Mouse (Mus musculus) hindbrain, embryonic 13.5 days (tissue): ENCODE data around the gene Abcf1. TPM values are rescaled to one million over a fixed set of nuclear protein-coding genes. Genes with fewer than 3 reads are reported as not detected.
A peak's percentile ranks its signal among the peaks of the same experiment; 100 is the strongest.

Experiments
- ATAC-seq: fragments of 200-750 bp; cut with Nextera tagmentation; 2 replicates; pipeline ENCODE4 v1.8.0; 2017; ENCODE audit warnings: moderate TSS enrichment; ENCODE audit not compliant: low FRiP score
- H3K27ac ChIP-seq: fragments of 300-500 bp; sonication (generic); 2 replicates; pipeline ENCODE4 v1.5.1; 2015; ENCODE audit warnings: inconsistent platforms, mild to moderate bottlenecking, moderate library complexity
- H3K27me3 ChIP-seq: fragments of 300-500 bp; sonication (generic); 2 replicates; pipeline ENCODE4 v1.6.1; 2015; ENCODE audit warnings: mild to moderate bottlenecking, inconsistent platforms
- H3K36me3 ChIP-seq: fragments of 300-500 bp; sonication (generic); 2 replicates; pipeline ENCODE4 v1.6.1; 2015; ENCODE audit warnings: mild to moderate bottlenecking, inconsistent platforms
- H3K4me1 ChIP-seq: fragments of 300-500 bp; sonication (generic); replicated peaks from 2 replicates; pipeline ENCODE4 v1.6.1; 2015; ENCODE audit warnings: inconsistent platforms
- H3K4me2 ChIP-seq: fragments of 300-500 bp; sonication (generic); 2 replicates; pipeline ENCODE4 v1.6.1; 2015; ENCODE audit warnings: inconsistent platforms, mild to moderate bottlenecking, moderate library complexity
- H3K4me3 ChIP-seq: fragments of 300-500 bp; sonication (generic); 2 replicates; pipeline ENCODE4 v1.5.1; 2015; ENCODE audit warnings: mild to moderate bottlenecking, inconsistent platforms
- H3K9ac ChIP-seq: fragments of 300-500 bp; sonication (generic); 2 replicates; pipeline ENCODE4 v1.6.1; 2015; ENCODE audit warnings: mild to moderate bottlenecking, inconsistent platforms
- H3K9me3 ChIP-seq: fragments of 300-500 bp; sonication (generic); 2 replicates; pipeline ENCODE4 v1.6.1; 2016; ENCODE audit warnings: inconsistent platforms
- WGBS: fragments of 180-500 bp; shearing (Covaris S2); methylation state at CpG from one replicate; pipeline ENCODE4 v1.1.7; 2015; 5-methylcytosine and 5-hydroxymethylcytosine counted together
- polyA plus RNA-seq: library from polyadenylated mRNA; unstranded; fragments of >200 nt; fragmentation: Nextera tagmentation; extraction: Ambion mirVana; gene quantifications from 2 replicates; pipeline ENCODE4 v1.2.1, GENCODE M21; 2015

Gene Abcf1
- polyA plus RNA-seq, 1 experiment from 2014 or later, result 103 TPM

DNA sequence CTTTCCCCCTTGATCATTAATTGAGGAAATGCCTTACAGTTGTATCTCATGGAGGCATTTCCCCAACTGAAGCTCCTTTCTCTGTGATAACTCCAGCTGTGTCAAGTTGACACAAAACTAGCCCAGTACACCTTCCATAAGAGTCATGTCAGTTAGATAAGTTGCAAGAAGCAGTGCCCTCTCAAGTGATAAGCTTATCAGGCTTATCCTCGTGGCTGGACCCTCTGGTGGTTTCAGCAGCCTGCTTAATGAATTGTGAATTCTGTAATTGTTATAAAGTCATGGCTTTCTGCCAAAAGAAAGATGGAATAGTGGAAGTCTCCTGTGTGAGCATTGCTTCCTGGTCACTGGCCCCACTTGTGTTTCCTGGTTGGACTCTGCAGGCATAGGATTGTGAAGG is 42.1 kb downstream of the Abcf1 start:
- Histone ChIP-seq H3K4me1 (peaks cover 5% of the 10 kb centered on the region), H3K36me3 (peaks cover 79% of the 10 kb centered on the region), H3K9ac (no peak overlapping the region), H3K9me3 (no peaks in the 10 kb centered on the region), H3K4me2 (no peak overlapping the region), H3K4me3 (no peak overlapping the region), H3K27ac (no peak overlapping the region), H3K27me3 (no peaks in the 10 kb centered on the region)
- no peak for ATAC-seq
- 75% methylated on average over 1 of the region's 1 CpGs for WGBS

DNA sequence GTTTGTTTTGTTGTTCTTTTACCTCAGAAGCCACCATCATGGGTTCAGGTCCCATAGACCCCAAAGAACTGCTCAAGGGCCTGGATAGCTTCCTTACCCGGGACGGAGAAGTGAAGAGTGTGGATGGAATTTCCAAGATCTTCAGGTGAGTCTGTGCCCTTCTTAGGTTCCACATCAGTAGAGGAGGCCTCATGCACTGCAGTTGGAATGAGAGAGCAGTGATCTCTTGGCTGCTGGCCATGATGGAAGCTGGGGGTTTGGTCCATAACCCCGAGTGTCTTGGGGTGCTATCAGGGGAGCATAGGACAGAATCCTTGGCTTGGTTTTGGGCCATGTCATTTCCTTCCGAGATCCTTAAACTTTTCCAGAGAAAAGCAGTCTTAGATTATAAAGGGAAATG is 46.3 kb downstream of the Abcf1 start:
- Histone ChIP-seq H3K9me3 (no peaks in the 10 kb centered on the region), H3K27me3 (no peaks in the 10 kb centered on the region), H3K27ac (no peak overlapping the region; the same call in 1 of the 2 replicates), H3K9ac (no peak overlapping the region), H3K36me3 (peaks cover 50% of the 10 kb centered on the region), H3K4me2 (no peak overlapping the region), H3K4me3 (no peak overlapping the region), H3K4me1 (peaks cover 38% of the 10 kb centered on the region)
- WGBS, result 91% methylated on average over 4 of the region's 4 CpGs
- ATAC-seq, result no peak

GRCm38 (mm10) chr17:35922566-35922965 is 47.0 kb downstream of the Abcf1 start:
- Histone ChIP-seq H3K36me3 (peaks cover 43% of the 10 kb centered on the region), H3K4me3 (no peak overlapping the region), H3K4me2 (no peak overlapping the region), H3K27ac (no peak overlapping the region), H3K27me3 (no peaks in the 10 kb centered on the region), H3K9ac (0 out of 2 replicates have a peak overlapping the region, but pooled peaks have one; percentile 20), H3K9me3 (no peaks in the 10 kb centered on the region), H3K4me1 (peaks cover 38% of the 10 kb centered on the region)
- WGBS, result 85% methylated on average over 3 of the region's 3 CpGs
- no peak for ATAC-seq

DNA sequence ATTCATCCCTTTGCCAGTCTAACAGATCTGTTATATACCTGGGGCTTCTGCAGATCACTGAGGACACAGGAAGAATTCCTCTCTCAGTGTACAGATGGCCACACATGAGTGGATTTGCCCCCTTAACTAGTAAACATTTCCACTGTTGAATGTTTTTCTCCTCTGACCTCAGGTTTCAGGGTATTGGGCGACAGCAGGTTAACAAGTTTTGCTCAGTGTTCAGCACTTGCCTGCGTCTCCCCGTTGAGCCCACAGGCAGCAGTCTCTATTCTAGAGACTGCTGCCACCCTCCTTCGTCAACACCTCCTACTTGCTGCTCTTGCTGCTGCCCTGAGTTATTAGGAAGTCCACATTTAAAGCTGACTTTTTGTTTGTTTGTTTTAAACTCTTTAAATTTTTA is 47.9 kb downstream of the Abcf1 start:
- Histone ChIP-seq H3K4me2 (peak overlapping the region; percentile 83; the same call in 1 of the 2 replicates), H3K4me3 (no peak overlapping the region), H3K9me3 (no peaks in the 10 kb centered on the region), H3K27me3 (no peaks in the 10 kb centered on the region), H3K4me1 (peaks cover 38% of the 10 kb centered on the region), H3K36me3 (peaks cover 36% of the 10 kb centered on the region), H3K9ac (peak overlapping the region; percentile 13; the same call in 1 of the 2 replicates), H3K27ac (peak overlapping the region; percentile 62; the same call in 1 of the 2 replicates)
- 89% methylated on average over 4 of the region's 4 CpGs for WGBS
- ATAC-seq, result no peak

GRCm38 (mm10) chr17:35920862-35921562 is 48.5 kb downstream of the Abcf1 start:
- peaks cover 29% of the 10 kb centered on the region for H3K36me3 ChIP-seq
- H3K4me2 ChIP-seq, result peak overlapping the region; percentile 83
- ATAC-seq, result no peak
- 71% methylated on average over 5 of the region's 5 CpGs for WGBS
- no peaks in the 10 kb centered on the region for H3K9me3 ChIP-seq
- H3K4me1 ChIP-seq, result peaks cover 38% of the 10 kb centered on the region
- no peaks in the 10 kb centered on the region for H3K27me3 ChIP-seq
- H3K9ac ChIP-seq, result peak overlapping the region; percentile 58; the same call in 1 of the 2 replicates
- H3K4me3 ChIP-seq, result no peak overlapping the region
- peak overlapping the region; percentile 99 for H3K27ac ChIP-seq

GRCm38 (mm10) chr17:35920384-35920783 is 49.2 kb downstream of the Abcf1 start:
- 86% methylated on average over 1 of the region's 1 CpGs for WGBS
- H3K27ac ChIP-seq, result peak overlapping the region; percentile 99
- peak overlapping the region; percentile 98 for H3K9ac ChIP-seq
- H3K4me1 ChIP-seq, result peaks cover 42% of the 10 kb centered on the region
- peaks cover 23% of the 10 kb centered on the region for H3K36me3 ChIP-seq
- H3K9me3 ChIP-seq, result no peaks in the 10 kb centered on the region
- no peaks in the 10 kb centered on the region for H3K27me3 ChIP-seq
- peak overlapping the region; percentile 83 for H3K4me2 ChIP-seq
- H3K4me3 ChIP-seq, result peak overlapping the region; percentile 75
- ATAC-seq, result no peak

DNA sequence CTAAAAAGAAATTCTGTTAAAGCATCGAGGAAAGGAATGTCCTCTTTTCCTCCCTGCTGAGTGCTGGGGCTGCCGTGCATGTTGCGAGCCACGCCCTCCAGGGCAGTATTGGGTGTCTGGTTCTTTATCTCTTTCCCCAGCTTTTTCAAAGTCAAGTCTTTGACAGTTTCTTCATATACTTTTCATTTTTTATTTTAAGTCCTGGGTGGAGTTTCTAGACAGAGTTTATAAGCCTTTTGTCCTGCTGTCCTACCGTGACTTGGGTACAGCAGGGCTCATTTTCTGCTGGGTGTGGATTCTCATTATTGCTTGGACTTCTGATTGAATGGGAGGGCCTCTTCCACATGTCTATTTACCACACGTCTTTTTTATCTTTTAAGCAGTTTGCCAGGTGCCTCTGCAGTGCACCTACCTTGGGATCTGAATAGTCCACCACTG is 49.7 kb downstream of the Abcf1 start:
- 49% methylated on average over 6 of the region's 6 CpGs for WGBS
- peak overlapping the region; percentile 99 for H3K27ac ChIP-seq
- no peaks in the 10 kb centered on the region for H3K9me3 ChIP-seq
- H3K36me3 ChIP-seq, result peaks cover 18% of the 10 kb centered on the region
- H3K4me2 ChIP-seq, result peak overlapping the region; percentile 83
- peak overlapping the region; percentile 75 for H3K4me3 ChIP-seq
- ATAC-seq, result no peak
- no peaks in the 10 kb centered on the region for H3K27me3 ChIP-seq
- peak overlapping the region; percentile 98 for H3K9ac ChIP-seq
- H3K4me1 ChIP-seq, result peaks cover 45% of the 10 kb centered on the region

GRCm38 (mm10) chr17:35919060-35919715 is 50.4 kb downstream of the Abcf1 start:
- Histone ChIP-seq H3K4me1 (peaks cover 47% of the 10 kb centered on the region), H3K4me3 (peak overlapping the region; percentile 75), H3K4me2 (peak overlapping the region; percentile 83), H3K27me3 (no peaks in the 10 kb centered on the region), H3K27ac (peak overlapping the region; percentile 99), H3K9ac (peak overlapping the region; percentile 98), H3K36me3 (peaks cover 13% of the 10 kb centered on the region), H3K9me3 (no peaks in the 10 kb centered on the region)
- WGBS, result 8% methylated on average over 7 of the region's 7 CpGs
- ATAC-seq, result peak; percentile 46

- Histone ChIP-seq H3K36me3 (peaks cover 8% of the 10 kb centered on the region), H3K4me3 (peak overlapping the region; percentile 75), H3K27me3 (no peaks in the 10 kb centered on the region), H3K4me2 (peak overlapping the region; percentile 83), H3K9ac (peak overlapping the region; percentile 98), H3K4me1 (peaks cover 47% of the 10 kb centered on the region), H3K27ac (peak overlapping the region; percentile 99), H3K9me3 (no peaks in the 10 kb centered on the region)
- no peak for ATAC-seq
- WGBS, result under 1% methylated on average over 11 of the region's 11 CpGs
These were observed 51.1 kb downstream of the Abcf1 start for GRCm38 (mm10) chr17:35918276-35919059.

GRCm38 (mm10) chr17:35917463-35918251 is 51.9 kb downstream of the Abcf1 start:
- WGBS, result under 1% methylated on average over 13 of the region's 13 CpGs
- Histone ChIP-seq H3K9me3 (no peaks in the 10 kb centered on the region), H3K4me3 (peak overlapping the region; percentile 75), H3K4me2 (peak overlapping the region; percentile 83), H3K4me1 (peaks cover 45% of the 10 kb centered on the region), H3K27me3 (no peaks in the 10 kb centered on the region), H3K27ac (peak overlapping the region; percentile 99), H3K36me3 (peaks cover 12% of the 10 kb centered on the region), H3K9ac (peak overlapping the region; percentile 98)
- no peak; the same call in 1 of the 2 replicates for ATAC-seq

- H3K36me3 ChIP-seq, result peaks cover 18% of the 10 kb centered on the region
- no peaks in the 10 kb centered on the region for H3K9me3 ChIP-seq
- peak overlapping the region; percentile 83 for H3K4me2 ChIP-seq
- peaks cover 39% of the 10 kb centered on the region for H3K4me1 ChIP-seq
- WGBS, result under 1% methylated on average over 8 of the region's 8 CpGs
- peak overlapping the region; percentile 99 for H3K27ac ChIP-seq
- no peaks in the 10 kb centered on the region for H3K27me3 ChIP-seq
- H3K9ac ChIP-seq, result peak overlapping the region; percentile 98
- no peak for ATAC-seq
- H3K4me3 ChIP-seq, result peak overlapping the region; percentile 75
These were observed 52.5 kb downstream of the Abcf1 start for GRCm38 (mm10) chr17:35917143-35917462.
